Mouse (Mus musculus): Measurements from ENCODE around the gene Bub1b. TPM values are rescaled to one million over a fixed set of nuclear protein-coding genes. Genes with fewer than 3 reads are reported as not detected.

Bub1b gene
- 8.1 and 11.8 TPM in 2 replicates for polyA plus RNA-seq (2012; rRNA removed)

DNA sequence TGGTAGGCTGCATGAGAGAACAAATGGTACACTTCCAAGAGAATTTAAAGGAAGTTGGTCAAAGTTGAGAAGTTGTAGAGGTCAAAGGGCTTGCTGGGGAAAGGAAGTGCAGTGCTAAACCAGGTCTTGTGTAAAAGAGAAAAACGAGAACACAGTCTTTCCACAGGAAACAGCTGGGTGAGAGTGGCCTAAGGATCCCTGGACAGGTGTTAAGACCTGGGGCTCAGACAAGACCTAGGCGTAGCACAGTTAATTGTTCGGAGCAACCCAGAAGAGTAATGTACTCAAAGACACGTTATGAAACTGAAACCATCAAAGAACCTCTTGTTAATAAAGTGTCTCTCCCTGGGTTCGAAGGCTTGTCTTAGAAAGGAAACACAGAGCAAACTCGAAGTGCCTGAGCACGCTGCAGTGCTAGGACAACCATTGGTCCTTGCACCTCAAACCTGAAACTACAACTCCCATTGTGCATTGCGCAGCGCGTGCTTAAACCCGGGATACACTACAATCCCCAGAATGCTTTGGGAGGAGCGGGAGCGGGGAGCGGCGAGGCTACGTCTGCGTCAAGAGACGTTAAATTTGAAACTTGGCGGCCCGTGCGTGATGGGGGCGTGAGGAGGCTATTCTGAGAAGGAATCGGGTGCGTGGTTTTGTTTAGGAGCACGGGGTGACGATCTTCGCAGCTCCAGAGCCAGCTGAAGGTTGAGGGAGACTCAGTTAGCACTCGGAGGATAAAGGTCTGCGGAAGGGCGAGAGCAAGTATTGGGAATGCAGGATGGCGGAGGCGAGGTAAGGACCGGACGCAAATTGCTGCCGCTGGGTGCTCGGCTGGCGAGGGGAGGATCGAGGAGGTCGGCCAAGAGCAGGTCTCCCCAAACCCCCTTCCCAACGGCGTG is at the start of gene Bub1b:
Gene Bub1b (plus strand): TSS at position 539 of the 896 bp plus-strand sequence.

DNA sequence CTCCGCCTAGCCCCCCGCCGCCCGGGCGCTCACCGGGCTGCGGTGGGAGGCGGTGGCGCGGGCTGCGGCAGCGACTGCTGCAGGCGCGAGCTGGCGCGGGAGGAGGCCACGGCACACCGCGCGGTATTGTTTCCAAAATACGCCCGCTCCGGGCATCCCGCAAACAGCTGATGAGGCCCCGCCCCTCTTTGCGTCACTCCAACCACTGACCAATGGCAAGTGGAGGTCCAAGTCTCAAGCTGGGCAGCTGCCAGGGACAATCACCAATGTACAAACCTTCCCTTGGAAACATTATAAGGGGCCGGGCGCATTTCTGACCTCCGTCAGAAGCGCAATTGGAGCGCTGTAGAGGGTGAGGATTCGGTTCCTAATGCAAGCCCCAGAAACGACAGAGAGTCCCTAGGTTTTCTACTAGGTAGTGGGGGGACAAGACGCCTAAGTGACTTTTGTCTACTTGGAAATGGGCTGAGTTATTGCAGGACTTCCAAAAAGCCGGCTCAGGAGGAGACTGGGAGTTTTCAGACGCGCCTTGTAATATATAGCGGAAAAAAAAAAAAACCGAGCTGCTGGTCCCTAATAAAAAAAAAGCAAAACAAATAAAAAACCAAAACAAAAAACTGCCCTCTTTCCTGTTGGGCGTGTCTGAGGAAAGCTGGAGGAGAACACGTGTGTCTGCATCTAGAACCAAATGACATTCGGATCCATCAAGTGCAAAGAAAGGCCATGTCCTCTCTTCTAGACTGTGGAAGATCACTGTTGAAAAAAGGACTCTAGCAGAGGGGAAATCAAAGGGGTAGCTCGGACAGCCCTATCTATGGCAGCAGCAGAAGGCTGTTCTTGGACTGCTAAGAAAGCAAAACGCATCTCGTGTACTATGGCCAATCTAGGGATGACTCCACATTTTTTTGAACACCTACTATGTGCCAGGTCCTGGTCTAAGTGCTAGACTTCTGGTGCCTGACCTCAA is 48.2 kb upstream of the Bub1b start, which contains the start of gene Bmf:
Gene Bmf (minus strand): TSS at position 181 of the 967 bp plus-strand sequence.

DNA sequence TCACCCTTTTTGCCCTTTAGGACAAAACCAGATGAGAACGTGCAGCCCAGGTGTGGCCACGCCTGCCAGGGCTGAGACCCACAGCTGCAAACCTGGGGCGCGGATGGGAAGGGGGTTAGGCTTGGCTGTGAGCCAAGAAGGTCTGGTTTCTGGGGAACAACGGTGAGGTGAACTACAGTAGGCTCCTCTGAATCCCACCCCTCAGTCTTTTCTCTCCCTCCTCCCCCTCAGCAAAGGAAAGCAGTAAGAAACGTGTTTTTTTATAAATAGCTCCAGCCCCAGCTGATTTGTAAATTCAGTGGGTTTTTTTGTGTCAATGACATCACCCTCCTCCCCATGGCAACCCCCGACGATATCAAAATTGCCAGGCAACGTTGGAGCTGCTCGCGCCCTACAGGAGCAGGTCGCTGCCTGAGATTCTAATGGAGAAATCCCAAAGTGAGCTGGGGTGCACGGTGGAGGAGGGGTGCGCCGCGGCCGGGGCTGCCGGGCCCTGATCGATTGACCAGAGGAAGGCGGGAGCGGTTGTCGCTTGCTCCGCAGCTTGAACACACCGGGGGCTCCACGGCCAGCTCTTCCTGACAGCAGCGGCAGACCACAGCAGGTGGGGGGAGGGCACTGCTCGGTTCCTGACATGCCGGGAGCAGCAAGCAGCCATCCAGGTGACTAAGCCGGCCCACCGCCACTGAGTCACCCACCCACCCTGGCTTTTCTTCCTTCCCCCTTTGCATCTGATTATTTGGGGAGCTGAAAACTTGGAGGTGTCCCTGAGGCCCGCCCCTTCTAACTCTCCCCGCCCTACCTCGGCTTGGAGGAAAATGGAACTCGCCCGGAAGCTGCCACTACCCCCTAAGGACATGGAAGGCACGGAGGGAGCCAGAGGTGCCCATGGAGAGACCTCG is 65.1 kb downstream of the Bub1b start, which contains the start of gene Pak6:
Gene Pak6 (plus strand): TSS at position 402 of the 902 bp plus-strand sequence.

Other genes with a start within 250 kb of the Bub1b start
- gene Gpr176, start 224.8 kb upstream of the Bub1b start, polyA plus RNA-seq (2012; rRNA removed): 0.68 and 0.73 TPM in 2 replicates
- 18.4 and 20.2 TPM in 2 replicates for gene Eif2ak4, start 209.6 kb upstream of the Bub1b start, polyA plus RNA-seq (2012; rRNA removed)
- gene Srp14, start 118.5 kb upstream of the Bub1b start, polyA plus RNA-seq (2012; rRNA removed): 40.1 and 44.7 TPM in 2 replicates
- 32.2 and 42.6 TPM in 2 replicates for gene Bmf, start 48.5 kb upstream of the Bub1b start, polyA plus RNA-seq (2012; rRNA removed)
- gene Pak6, start 65.1 kb downstream of the Bub1b start, polyA plus RNA-seq (2012; rRNA removed): 19.6 and 23.0 TPM in 2 replicates
- 10.0 and 10.1 TPM in 2 replicates for gene Ankrd63, start 105.8 kb downstream of the Bub1b start, polyA plus RNA-seq (2012; rRNA removed)
- gene Plcb2, start 130.2 kb downstream of the Bub1b start, polyA plus RNA-seq (2012; rRNA removed): 4.2 and 8.4 TPM in 2 replicates
- gene Inafm2, start 147.5 kb downstream of the Bub1b start, polyA plus RNA-seq (2012; rRNA removed): 17.2 and 23.9 TPM in 2 replicates
- 7.4 and 7.8 TPM in 2 replicates for gene Ccdc9b, start 164.4 kb downstream of the Bub1b start, polyA plus RNA-seq (2012; rRNA removed)
- 0.70 and 1.0 TPM in 2 replicates for gene Phgr1, start 174.6 kb downstream of the Bub1b start, polyA plus RNA-seq (2012; rRNA removed)
- 0.61 TPM in 2 replicates for gene Disp2, start 181.5 kb downstream of the Bub1b start, polyA plus RNA-seq (2012; rRNA removed)
- 3.9 and 6.0 TPM in 2 replicates for gene Knstrn, start 215.8 kb downstream of the Bub1b start, polyA plus RNA-seq (2012; rRNA removed)

Measured in ovary, adult 2 months (tissue).